Mouse (Mus musculus) ES-E14 (cell line): Measurements from ENCODE around the gene Adamts14. TPM values are rescaled to one million over a fixed set of nuclear protein-coding genes. Genes with fewer than 3 reads are reported as not detected.

ENCODE experiments used
- DNase-seq: peaks from one replicate; pipeline ENCODE4 v3.0.0-alpha.2; 2013; ENCODE audit warnings: low read depth, low spot score
- H3K27ac ChIP-seq: 2 replicates; pipeline ENCODE4 v1.5.1; 2012; ENCODE audit warnings: low read depth, mild to moderate bottlenecking, low read length, moderate library complexity, mixed read lengths; ENCODE audit not compliant: poor library complexity, insufficient read depth, severe bottlenecking
- H3K36me3 ChIP-seq: 2 replicates; pipeline ENCODE4 v1.6.1; 2012; ENCODE audit warnings: mild to moderate bottlenecking, low read length, moderate library complexity, mixed read lengths; ENCODE audit not compliant: control insufficient read depth, poor library complexity, insufficient read depth, severe bottlenecking
- H3K4me1 ChIP-seq, 2 experiments: fragments of 150-350 bp in 1 of 2; sonication (generic) in 1 of 2; 2 replicates each; pipeline ENCODE4 v1.6.1; 2012; ENCODE audit warnings: low read length in 2 of 2, mild to moderate bottlenecking in 1 of 2, mixed read lengths in 1 of 2; ENCODE audit not compliant: control insufficient read depth in 2 of 2, insufficient read depth in 2 of 2, poor library complexity in 1 of 2
- H3K4me3 ChIP-seq, 2 experiments: fragments of 150-350 bp in 1 of 2; sonication (generic) in 1 of 2; 2 replicates each; pipeline ENCODE4 v1.5.1; 2012; ENCODE audit warnings: low read length in 2 of 2, low read depth in 1 of 2, mild to moderate bottlenecking in 1 of 2, mixed read lengths in 1 of 2; ENCODE audit not compliant: insufficient read depth in 1 of 2, poor library complexity in 1 of 2, severe bottlenecking in 1 of 2
- H3K9ac ChIP-seq: 2 replicates; pipeline ENCODE4 v1.6.1; 2012; ENCODE audit warnings: low read depth, mild to moderate bottlenecking, low read length, mixed read lengths; ENCODE audit not compliant: poor library complexity, insufficient read depth, severe bottlenecking
- H3K9me3 ChIP-seq: fragments of 150-350 bp; sonication (generic); 2 replicates; pipeline ENCODE4 v1.6.1; 2012; ENCODE audit warnings: low read depth, mild to moderate bottlenecking, low read length; ENCODE audit not compliant: control insufficient read depth, insufficient read depth
- CHD2 ChIP-seq: IDR thresholded peaks from 2 replicates; pipeline ENCODE4 v1.6.1; 2014; ENCODE audit warnings: mild to moderate bottlenecking, low read depth, low read length, inconsistent platforms
- HCFC1 ChIP-seq: IDR thresholded peaks from 2 replicates; pipeline ENCODE4 v1.6.1; 2012; ENCODE audit warnings: low read length, inconsistent platforms, borderline replicate concordance; ENCODE audit not compliant: insufficient read depth
- MAFK ChIP-seq: IDR thresholded peaks from 2 replicates; pipeline ENCODE4 v1.6.1; 2014; ENCODE audit warnings: mild to moderate bottlenecking, low read depth, low read length, inconsistent platforms; ENCODE audit not compliant: insufficient read depth
- ZC3H11A ChIP-seq: IDR thresholded peaks from 2 replicates; pipeline ENCODE4 v1.6.1; 2012; ENCODE audit warnings: low read depth, mild to moderate bottlenecking, inconsistent platforms, low read length, borderline replicate concordance
- ZNF384 ChIP-seq: IDR thresholded peaks from 2 replicates; pipeline ENCODE4 v1.6.1; 2012; ENCODE audit warnings: low read depth, low read length, inconsistent platforms
- in situ Hi-C, 2 experiments: fragments of 600-800 bp; cut with MboI; formaldehyde crosslinking; loops; one replicate each; pipeline ENCODE4 v1.15.1; 2025; ENCODE audit warnings: low sequenced_read_pairs in 2 of 2, inconsistent platforms in 1 of 2; ENCODE audit not compliant: unreplicated experiment in 2 of 2
- total RNA-seq: library from RNA; depleted of rRNA; stranded (reverse); fragments of 300-350 nt; gene quantifications from 2 replicates; pipeline ENCODE4 v1.2.3, GENCODE M21; 2012; rRNA removed

Gene Adamts14
- total RNA-seq: 7.4 and 22.9 TPM in 2 replicates

GRCm38 (mm10) chr10:61273081-61273843, at the start of gene Adamts14:
Gene Adamts14, minus strand, starts transcription at chr10:61273438.
- peaks cover 5 to 11% of the 10 kb centered on the region in 2 experiments; a peak in 3 of 4 replicates for H3K4me1 ChIP-seq
- in situ Hi-C loops: no loop called here
- no peak for TF ChIP-seq ZNF384
- no peak for TF ChIP-seq MAFK
- no peak for TF ChIP-seq CHD2
- TF ChIP-seq ZC3H11A: no peak
- no peak for TF ChIP-seq HCFC1
- H3K9me3 ChIP-seq: no peaks in the 10 kb centered on the region
- H3K4me3 ChIP-seq: peak within 1 kb of the TSS; percentile 77 to 87
- peak within 1 kb of the TSS; percentile 89 for H3K9ac ChIP-seq
- H3K36me3 ChIP-seq: peaks cover 2% of the 10 kb centered on the region; the same call in 1 of the 2 replicates
- no peak within 1 kb of the TSS for H3K27ac ChIP-seq
- DNase-seq: no peak

- H3K9ac ChIP-seq: no peak overlapping the region
- H3K4me1 ChIP-seq: peaks cover 10 to 25% of the 10 kb centered on the region in 2 experiments
- TF ChIP-seq ZC3H11A: no peak
- TF ChIP-seq ZNF384: no peak
- no peak for TF ChIP-seq CHD2
- TF ChIP-seq HCFC1: no peak
- no peak for TF ChIP-seq MAFK
- H3K27ac ChIP-seq: no peak overlapping the region
- peaks cover 42% of the 10 kb centered on the region for H3K36me3 ChIP-seq
- no peak for DNase-seq
- H3K4me3 ChIP-seq: no peak overlapping the region
- no peaks in the 10 kb centered on the region for H3K9me3 ChIP-seq
- in situ Hi-C loops: no loop called here
Observed at GRCm38 (mm10) chr10:61318527-61318926, 45.3 kb upstream of the Adamts14 start.

GRCm38 (mm10) chr10:61315324-61315880, 42.2 kb upstream of the Adamts14 start:
- TF ChIP-seq ZC3H11A (no peak), HCFC1 (no peak), CHD2 (peak; percentile 39; the same call in 1 of the 2 replicates), ZNF384 (peak; percentile 98), MAFK (no peak)
- in situ Hi-C loops: no loop called here
- peak; percentile 80 for DNase-seq
- Histone ChIP-seq H3K4me3 (no peak overlapping the region), H3K9me3 (no peaks in the 10 kb centered on the region), H3K36me3 (peaks cover 12% of the 10 kb centered on the region), H3K9ac (no peak overlapping the region), H3K27ac (peak overlapping the region; percentile 90), H3K4me1 (peaks cover 10 to 31% of the 10 kb centered on the region in 2 experiments)

GRCm38 (mm10) chr10:61313750-61314149, 40.5 kb upstream of the Adamts14 start:
- in situ Hi-C loops: no loop called here
- no peak overlapping the region for H3K27ac ChIP-seq
- DNase-seq: no peak
- no peaks in the 10 kb centered on the region for H3K9me3 ChIP-seq
- H3K4me1 ChIP-seq: peaks cover 10 to 37% of the 10 kb centered on the region in 2 experiments
- H3K36me3 ChIP-seq: peaks cover 2% of the 10 kb centered on the region; the same call in 1 of the 2 replicates
- TF ChIP-seq CHD2: no peak
- no peak overlapping the region for H3K4me3 ChIP-seq
- no peak overlapping the region for H3K9ac ChIP-seq

- H3K27ac ChIP-seq: no peak overlapping the region
- no peak overlapping the region for H3K9ac ChIP-seq
- no peaks in the 10 kb centered on the region for H3K9me3 ChIP-seq
- no peaks in the 10 kb centered on the region for H3K36me3 ChIP-seq
- H3K4me1 ChIP-seq: peaks cover 7 to 32% of the 10 kb centered on the region in 2 experiments
- DNase-seq: no peak
- H3K4me3 ChIP-seq: no peak overlapping the region
- no peak for TF ChIP-seq HCFC1
- no peak for TF ChIP-seq ZNF384
- no peak for TF ChIP-seq ZC3H11A
- no peak for TF ChIP-seq MAFK
- no peak for TF ChIP-seq CHD2
- in situ Hi-C loops: no loop called here
Observed at GRCm38 (mm10) chr10:61312754-61313153, 39.5 kb upstream of the Adamts14 start.
